Mouse (Mus musculus) brain, embryonic 14.5 days (tissue): ENCODE measurements around the gene Ccnc.

Experiments used
- CTCF ChIP-seq: fragments of 200-500 bp; IDR thresholded peaks from 2 replicates; pipeline ENCODE4 v1.5.1; 2012; ENCODE audit warnings: inconsistent platforms, mild to moderate bottlenecking, moderate library complexity, borderline replicate concordance; ENCODE audit not compliant: insufficient read depth, insufficient read length; ENCODE audit errors: extremely low read depth
- POLR2A ChIP-seq: fragments of 200-500 bp; IDR thresholded peaks from 2 replicates; pipeline ENCODE4 v1.6.1; 2012; ENCODE audit warnings: mild to moderate bottlenecking, inconsistent platforms, borderline replicate concordance; ENCODE audit not compliant: poor library complexity, insufficient read depth, insufficient read length, severe bottlenecking; ENCODE audit errors: extremely low read depth

DNA sequence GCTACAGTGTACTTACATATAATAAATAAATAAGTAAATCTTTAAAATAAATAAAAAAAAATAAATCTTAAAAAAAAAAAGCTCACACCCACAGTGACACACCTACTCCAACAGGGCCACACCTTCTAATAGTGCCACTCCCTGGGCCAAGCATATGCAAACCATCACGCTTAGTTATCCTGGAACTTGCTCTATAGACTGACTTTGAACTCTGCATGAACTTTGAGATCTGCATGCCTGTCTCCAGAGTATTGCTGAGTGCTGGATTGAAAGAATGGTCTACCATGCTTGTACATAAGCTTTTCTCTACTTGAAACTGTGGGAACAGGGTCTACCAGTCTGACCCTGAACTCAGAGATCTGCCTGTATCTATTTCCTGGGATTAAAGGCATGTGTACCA, 43.6 kb downstream of the Ccnc start:
- TF ChIP-seq POLR2A (no peak), CTCF (no peak)
